Mouse (Mus musculus): Measurements from ENCODE around the gene Dgkd.

The Dgkd gene

GRCm38 (mm10) chr1:87849278-87849677, 3.8 kb upstream of the Dgkd start:
- DNase-seq: peak in 1 of 2 experiments; percentile 20

GRCm38 (mm10) chr1:87851344-87851743, 1.7 kb upstream of the Dgkd start:
- DNase-seq: no peak

DNA sequence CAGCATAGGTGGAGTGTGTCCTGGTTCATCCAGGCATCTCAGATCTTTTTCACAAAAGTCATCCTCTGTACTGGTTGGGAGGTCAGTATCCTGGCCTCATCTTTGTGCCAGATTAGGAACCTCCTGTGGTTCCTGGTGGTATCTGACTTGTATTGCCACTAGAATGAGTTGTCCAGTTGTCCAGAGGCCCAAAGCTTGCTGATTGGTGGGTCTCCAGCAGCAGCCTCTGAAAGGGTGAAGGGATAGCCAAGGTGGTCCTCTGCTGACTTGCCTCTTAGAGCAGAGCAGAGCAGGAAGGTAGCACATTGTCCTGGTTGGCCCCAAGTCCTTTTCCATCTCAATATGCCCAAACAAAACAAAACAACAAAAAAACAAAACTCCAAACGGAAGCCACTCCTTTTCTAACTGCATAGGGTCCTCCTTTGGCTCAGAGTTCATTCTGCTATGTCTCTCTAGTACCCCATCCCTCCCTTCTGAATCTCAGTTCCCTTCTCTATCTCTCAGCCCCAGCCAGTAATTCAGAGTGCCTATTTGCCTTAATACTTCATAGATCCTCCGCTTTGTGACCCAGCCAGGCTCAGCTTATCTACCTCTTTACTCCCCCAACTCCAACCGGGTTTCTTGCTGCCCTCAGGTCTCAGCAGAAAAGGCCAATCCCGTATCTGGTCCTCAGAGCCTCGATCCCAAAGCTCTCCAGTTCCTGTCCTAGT, 851 bp upstream of the Dgkd start:
- DNase-seq: no peak

GRCm38 (mm10) chr1:87853601-87854361, 694 bp downstream of the Dgkd start:
- DNase-seq: peak in 1 of 2 experiments; percentile 37

DNA sequence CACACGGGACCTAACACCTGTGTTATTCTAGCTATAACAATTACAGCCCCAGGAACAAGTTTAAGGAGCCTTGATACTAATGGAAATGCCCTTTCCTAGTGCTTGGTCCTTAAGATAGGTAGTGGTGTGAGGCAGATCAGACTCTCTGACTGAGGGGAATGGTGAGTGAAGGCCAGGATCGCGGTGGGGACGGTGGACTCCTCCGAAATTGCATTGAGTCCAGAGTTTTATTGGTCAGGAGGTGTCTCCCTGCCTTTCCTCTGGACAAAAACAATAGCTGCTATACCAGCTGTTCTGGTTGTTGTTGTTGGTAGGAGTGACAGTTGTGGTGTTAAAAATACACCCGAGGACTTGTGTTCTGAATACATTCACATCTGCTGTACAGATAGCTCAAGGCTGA, 1.3 kb downstream of the Dgkd start:
- DNase-seq: no peak

DNA sequence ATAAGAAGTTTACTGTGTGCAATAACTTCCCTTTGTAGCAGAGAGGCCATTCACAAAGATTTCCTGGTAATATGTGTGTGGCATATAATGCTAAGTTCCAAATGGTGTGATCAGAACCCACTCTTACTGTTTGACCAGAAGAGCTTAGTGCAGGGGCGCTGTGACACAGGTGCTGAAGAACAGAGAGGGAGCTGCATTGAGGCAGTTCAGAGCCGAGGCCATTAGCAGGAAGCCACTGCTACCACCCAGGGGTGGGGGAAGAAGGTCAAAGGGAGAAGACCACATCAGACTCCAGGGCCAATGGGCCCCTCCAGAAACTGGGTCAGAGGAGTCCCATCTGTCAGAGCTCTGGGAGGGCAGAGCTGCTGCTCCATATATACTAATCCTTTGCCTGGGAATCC, 1.8 kb downstream of the Dgkd start:
- no peak for DNase-seq

DNA sequence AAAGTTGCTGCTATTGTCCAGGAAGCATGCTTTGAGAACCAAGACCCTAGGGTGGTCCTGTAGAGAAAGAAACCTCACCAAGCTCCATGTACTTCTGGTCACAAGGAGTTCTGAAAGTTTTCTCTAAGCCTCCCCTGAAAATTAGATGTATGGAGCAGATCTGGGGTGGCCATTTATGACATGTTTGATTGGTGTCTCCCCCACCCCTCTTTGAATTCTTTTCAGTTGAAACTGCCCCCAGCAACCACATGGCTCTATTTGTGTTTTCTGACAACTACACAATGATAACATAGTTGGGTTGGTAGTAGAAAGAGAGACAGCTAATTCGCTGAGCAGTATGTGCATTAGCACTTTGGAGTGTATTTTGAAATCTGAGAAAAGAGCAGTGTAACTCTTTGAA, 2.4 kb downstream of the Dgkd start:
- no peak for DNase-seq

DNA sequence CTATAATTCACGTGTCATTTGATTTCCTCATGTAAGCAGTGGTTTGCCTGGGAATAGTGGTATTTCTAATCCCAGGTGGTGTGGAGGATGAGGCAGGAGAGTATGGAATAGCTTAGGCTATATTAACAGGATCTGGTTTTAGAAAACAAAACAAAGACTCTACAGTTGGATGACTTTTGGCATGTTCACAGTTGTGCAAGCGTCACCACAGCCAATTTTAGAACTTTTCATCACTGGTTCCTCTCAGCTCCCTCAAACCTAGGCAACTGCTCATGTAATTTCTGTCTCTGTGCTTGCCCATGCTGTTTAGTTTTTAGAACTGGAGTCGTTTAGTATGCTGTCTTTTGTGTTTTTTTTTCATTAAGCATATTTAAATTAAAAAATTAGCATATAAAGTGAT, 3.7 kb downstream of the Dgkd start:
- DNase-seq: no peak

GRCm38 (mm10) chr1:87858031-87858430, 4.9 kb downstream of the Dgkd start:
- no peak for DNase-seq

DNA sequence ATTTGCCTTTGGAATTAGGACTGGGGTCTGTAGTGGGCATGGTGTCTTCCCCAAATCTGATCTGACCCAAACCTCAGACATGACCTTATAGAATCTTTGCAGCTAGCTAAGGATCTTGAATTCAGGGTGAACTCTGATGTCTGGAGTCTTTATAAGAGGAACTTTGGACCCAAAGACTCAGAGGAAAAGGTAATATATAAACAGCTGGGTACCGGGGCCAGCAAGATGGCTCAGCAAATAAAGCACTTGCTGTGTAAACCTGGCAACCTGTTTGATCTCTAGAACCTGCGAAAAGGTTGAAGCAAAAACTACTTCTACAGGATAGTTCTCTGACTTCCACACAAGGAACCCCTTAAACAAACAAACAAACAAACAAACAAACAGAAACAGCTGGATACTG, 5.4 kb downstream of the Dgkd start:
- no peak for DNase-seq

- no peak for DNase-seq
These were observed 10.5 kb downstream of the Dgkd start for GRCm38 (mm10) chr1:87863602-87864001.

DNA sequence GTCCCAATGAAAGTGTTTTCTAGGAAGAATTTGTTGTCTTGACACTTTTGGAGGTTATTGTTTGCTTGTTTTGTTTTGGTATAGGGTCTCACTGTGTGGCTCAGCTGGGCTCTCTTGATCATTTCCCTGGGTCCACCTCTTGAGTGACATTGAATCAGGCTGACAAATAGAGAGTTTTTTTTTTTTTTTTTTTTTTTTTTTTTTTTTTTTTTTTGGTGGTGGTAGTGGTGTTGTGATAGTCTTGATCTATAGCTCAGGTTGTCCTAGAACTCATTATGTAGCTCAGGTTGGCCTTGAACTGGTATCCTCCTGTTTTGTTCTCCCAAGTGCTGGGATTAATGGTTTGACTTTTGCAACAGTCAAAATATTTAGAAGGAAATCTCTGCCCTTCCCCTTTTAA, 11.8 kb downstream of the Dgkd start:
- no peak for DNase-seq

DNA sequence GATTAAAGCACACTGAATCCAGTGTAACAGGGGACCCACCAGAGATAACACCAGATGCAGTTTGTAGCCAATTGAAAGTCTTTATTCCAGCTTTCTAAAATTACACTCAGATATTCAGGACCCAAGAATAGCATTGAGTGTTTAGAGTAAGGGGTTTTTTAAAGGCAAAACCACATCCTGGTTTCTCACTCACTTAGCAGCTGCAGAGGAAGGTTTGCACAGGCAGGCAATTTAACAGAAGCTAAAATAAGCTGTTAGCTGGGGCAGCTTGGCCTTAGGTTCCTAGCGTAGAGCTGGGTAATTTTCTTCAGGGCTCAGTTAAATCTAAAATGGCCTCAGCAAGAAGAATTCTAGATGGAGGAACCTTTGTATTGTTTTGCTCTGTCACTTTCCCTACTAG, 13.6 kb downstream of the Dgkd start:
- no peak for DNase-seq

- DNase-seq: no peak
These were observed 18.5 kb downstream of the Dgkd start for GRCm38 (mm10) chr1:87871546-87871945.

- DNase-seq: no peak
These were observed 20.0 kb downstream of the Dgkd start for GRCm38 (mm10) chr1:87873081-87873480.

GRCm38 (mm10) chr1:87876065-87876464, 23.0 kb downstream of the Dgkd start:
- DNase-seq: no peak

GRCm38 (mm10) chr1:87877552-87878283, 24.6 kb downstream of the Dgkd start:
- DNase-seq: no peak

GRCm38 (mm10) chr1:87879034-87879433, 25.9 kb downstream of the Dgkd start:
- no peak for DNase-seq

DNA sequence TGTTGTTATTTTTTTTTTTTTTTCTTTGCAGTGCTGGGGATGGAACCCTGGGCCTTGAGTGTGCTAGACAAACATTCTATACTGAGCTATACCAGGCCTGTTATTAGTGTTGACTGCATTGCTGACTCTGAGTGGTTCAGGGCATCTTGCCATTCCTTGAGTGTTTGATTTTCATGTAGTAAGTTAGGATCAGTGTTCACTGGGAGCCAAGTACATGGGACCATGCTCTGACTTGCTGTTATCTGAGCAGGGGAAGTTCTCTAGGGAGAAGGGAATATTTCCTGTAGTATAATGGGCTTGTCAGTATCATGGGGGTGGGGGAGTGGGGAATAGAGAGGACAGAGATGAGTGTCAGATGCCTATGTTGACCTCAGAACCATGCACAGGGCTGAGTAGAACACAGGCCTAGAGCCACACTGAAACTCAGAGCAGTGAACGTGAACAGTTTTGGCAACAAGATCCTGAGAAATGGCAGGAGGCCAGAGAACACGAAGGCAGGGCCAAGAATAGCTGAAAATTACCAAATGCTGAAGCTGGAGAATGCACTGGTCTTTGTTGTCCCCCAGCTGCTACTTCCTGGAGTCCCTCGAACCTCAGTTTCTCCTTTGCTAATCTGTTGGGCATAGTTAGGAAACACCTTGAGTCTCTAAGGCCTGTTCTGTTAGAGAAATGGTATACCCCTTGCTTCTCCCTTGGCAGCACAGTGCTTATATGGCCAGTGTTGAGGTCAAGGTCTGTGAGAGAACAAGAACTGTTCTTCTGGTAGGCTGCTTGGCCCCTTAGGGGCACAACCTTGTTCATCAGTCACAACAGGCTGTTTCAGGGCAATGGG, 26.6 kb downstream of the Dgkd start:
- peak; percentile 83 to 85 for DNase-seq

- DNase-seq: peak; percentile 71 to 81
These were observed 27.2 kb downstream of the Dgkd start for GRCm38 (mm10) chr1:87880326-87880627.

DNA sequence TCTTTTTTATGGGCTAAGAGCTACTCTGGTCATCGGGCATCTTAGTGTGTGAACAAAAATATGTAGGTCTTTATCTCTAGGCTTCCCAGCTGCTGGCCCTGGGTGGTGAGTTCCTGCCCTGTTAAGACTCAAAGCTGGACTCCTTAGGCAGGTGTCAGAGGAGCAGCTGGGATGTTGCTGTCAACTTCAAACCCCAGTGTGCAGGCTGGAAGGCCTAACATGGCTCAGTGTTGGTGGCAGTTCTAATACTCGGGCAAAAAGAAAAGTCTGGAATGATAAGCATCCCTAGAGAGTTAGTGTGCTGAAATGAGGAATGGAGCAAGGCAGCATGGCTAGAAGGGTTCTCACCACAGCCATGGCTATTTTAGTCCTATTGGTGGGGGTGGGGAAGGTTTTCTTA, 27.8 kb downstream of the Dgkd start:
- DNase-seq: peak in 1 of 2 experiments; percentile 20

DNA sequence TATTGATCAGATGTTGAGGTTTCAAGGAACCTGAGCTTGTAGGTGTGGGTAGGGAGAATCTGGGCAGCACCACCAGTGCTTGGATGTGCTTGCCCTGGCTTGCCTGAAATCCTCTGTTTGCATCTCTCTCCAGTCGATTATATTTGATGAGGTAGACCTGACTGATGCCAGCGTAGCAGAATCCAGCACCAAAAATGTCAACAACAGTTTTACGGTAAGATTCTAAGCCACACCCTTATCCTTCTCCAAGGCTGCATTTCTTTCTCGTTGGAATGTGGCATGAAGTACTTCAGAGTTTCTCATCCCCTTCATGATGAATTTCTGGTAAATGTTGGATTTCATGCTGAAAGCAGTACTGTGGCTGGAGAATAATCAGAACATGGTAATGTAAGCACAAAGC, 28.6 kb downstream of the Dgkd start:
- DNase-seq: peak in 1 of 2 experiments; percentile 37

DNA sequence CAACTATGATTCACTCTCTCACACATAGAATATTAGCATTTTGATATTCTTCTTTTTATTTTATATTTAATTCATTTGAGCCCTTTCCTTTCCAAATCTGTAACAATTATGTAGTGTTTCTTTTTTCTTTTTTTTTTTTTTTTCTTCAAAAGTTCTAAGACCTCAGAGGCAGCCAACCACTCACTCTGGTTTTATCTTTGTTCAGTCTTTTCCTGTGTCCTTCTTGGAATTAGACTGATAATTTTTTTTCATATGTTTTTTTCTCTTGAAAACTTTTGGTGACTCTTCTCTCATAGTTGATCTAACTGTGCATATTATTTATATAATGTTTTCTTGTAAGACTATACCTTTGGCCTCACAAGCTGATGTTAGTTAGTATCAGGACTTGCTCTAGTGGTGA, 29.5 kb downstream of the Dgkd start:
- no peak for DNase-seq
